Mouse (Mus musculus): ENCODE results near the gene 6330409D20Rik. TPM values are rescaled to one million over a fixed set of nuclear protein-coding genes. Genes with fewer than 3 reads are reported as not detected.

6330409D20Rik gene
- polyA plus RNA-seq, 1 experiment, result 0.20 TPM

DNA sequence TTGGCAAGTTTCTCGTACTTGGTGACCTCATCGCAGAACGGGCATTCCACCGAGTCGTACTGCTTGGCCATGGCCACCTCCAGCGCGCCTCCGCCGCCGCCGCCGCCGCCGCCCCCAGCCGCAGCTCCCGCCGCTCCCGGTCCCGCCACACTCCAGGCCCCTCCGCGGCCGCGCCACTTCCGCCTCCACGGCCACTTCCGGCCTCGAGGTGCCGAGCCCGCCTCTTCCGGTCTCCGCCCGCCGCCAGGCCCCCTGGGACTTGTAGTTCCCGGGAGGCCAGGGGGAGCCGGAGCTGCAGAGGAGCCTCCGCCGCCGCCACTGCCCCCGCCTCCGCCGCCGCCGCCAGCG lies 28.3 kb downstream of the 6330409D20Rik start:
- peak overlapping the region; percentile 89 for H3K4me3 ChIP-seq (ENCODE audit: control insufficient read depth, insufficient read depth, low read length)
- peaks cover 27% of the 10 kb centered on the region for H3K36me3 ChIP-seq (ENCODE audit: control insufficient read depth, insufficient read depth, low read length)
- no peaks in the 10 kb centered on the region for H3K27me3 ChIP-seq (ENCODE audit: control insufficient read depth, insufficient read depth, low read length)
- H3K27ac ChIP-seq (ENCODE audit: control insufficient read depth, insufficient read depth, low read length), result peak overlapping the region; percentile 38
- WGBS, result under 1% methylated on average over 39 of the region's 44 CpGs
- TF ChIP-seq CTCF (IDR thresholded peaks at IDR 0.05; ENCODE audit: borderline replicate concordance, control insufficient read depth, extremely low read depth, insufficient read depth, low read length, poor library complexity) (no peak), POLR2A (IDR thresholded peaks at IDR 0.05; ENCODE audit: control insufficient read depth, extremely low read depth, insufficient read depth, low read length, poor library complexity) (peak; percentile 40; the same call in 1 of the 2 replicates)
- H3K4me1 ChIP-seq (replicated peaks; ENCODE audit: control insufficient read depth, insufficient read depth, low read length), result peaks cover 24% of the 10 kb centered on the region
- DNase-seq, result peak; percentile 96

DNA sequence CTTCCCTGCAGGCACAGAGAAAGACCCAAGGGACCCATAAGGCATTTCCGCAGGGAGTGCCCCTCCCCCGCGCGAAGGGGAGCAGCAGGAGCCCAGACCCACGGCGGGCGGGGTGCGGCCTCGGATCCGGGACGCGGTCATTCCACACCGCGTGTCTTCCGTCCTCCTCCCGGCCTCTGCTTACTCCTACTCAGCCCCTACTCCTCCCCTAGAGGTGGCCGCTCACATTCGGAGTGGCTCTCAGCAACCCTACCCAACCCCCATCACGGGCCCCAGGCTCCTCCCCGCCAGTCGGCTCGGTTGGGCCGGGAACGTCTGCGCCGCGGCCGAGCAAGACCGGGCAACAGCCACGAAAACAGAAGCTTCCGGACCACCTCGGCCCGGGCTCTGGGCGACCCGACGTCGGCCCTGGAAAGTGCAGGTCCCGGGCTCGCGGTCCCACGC lies 28.7 kb downstream of the 6330409D20Rik start:
- under 1% methylated on average over 41 of the region's 41 CpGs for WGBS
- Histone ChIP-seq H3K27me3 (ENCODE audit: control insufficient read depth, insufficient read depth, low read length) (no peaks in the 10 kb centered on the region), H3K36me3 (ENCODE audit: control insufficient read depth, insufficient read depth, low read length) (peaks cover 29% of the 10 kb centered on the region), H3K27ac (ENCODE audit: control insufficient read depth, insufficient read depth, low read length) (no peak overlapping the region), H3K4me3 (ENCODE audit: control insufficient read depth, insufficient read depth, low read length) (peak overlapping the region; percentile 89), H3K4me1 (replicated peaks; ENCODE audit: control insufficient read depth, insufficient read depth, low read length) (peaks cover 24% of the 10 kb centered on the region)
- TF ChIP-seq CTCF (IDR thresholded peaks at IDR 0.05; ENCODE audit: borderline replicate concordance, control insufficient read depth, extremely low read depth, insufficient read depth, low read length, poor library complexity) (no peak), POLR2A (IDR thresholded peaks at IDR 0.05; ENCODE audit: control insufficient read depth, extremely low read depth, insufficient read depth, low read length, poor library complexity) (no peak; the same call in 1 of the 2 replicates)
- DNase-seq, result peak; percentile 70

DNA sequence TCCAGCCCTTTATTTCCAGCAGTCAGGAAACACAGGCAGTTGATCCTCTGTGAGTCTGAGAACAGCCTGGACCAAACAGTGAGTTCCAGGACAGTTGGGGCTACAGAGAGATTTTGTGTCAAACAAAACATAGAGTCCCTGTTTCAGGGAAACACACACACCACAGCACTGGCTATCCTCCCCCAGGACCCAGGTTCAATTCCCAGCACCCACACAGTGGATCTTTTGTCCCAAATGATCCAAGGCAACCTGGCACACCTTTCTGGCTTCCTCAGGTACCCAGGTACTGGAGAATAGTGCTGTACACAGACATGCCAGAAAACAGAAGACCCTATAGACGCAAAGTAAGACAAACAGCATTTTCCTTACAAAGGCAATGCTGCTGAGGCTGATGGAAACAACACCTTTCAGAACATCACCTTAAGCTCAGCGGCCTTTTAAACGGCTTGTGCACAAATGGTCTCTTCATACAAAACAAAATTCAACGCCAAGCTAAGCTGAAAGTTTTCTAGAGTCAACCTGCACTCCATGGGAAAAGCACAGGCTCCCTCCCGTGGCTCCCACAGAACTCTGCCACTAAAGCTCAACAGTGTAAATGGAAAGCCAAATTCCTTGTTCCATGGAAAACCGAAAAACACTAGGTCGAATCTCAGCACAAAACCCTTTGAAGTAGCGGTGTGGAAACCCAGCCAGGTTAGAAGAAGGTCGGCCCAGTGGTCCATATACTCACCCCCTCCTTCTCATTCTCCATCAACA lies 29.3 kb downstream of the 6330409D20Rik start:
- TF ChIP-seq CTCF (IDR thresholded peaks at IDR 0.05; ENCODE audit: borderline replicate concordance, control insufficient read depth, extremely low read depth, insufficient read depth, low read length, poor library complexity) (no peak), POLR2A (IDR thresholded peaks at IDR 0.05; ENCODE audit: control insufficient read depth, extremely low read depth, insufficient read depth, low read length, poor library complexity) (no peak)
- Histone ChIP-seq H3K4me3 (ENCODE audit: control insufficient read depth, insufficient read depth, low read length) (peak overlapping the region; percentile 89), H3K36me3 (ENCODE audit: control insufficient read depth, insufficient read depth, low read length) (peaks cover 35% of the 10 kb centered on the region), H3K27me3 (ENCODE audit: control insufficient read depth, insufficient read depth, low read length) (no peaks in the 10 kb centered on the region), H3K4me1 (replicated peaks; ENCODE audit: control insufficient read depth, insufficient read depth, low read length) (peaks cover 24% of the 10 kb centered on the region), H3K27ac (ENCODE audit: control insufficient read depth, insufficient read depth, low read length) (no peak overlapping the region)
- no peak for DNase-seq
- WGBS, result 20% methylated on average over 9 of the region's 9 CpGs

DNA sequence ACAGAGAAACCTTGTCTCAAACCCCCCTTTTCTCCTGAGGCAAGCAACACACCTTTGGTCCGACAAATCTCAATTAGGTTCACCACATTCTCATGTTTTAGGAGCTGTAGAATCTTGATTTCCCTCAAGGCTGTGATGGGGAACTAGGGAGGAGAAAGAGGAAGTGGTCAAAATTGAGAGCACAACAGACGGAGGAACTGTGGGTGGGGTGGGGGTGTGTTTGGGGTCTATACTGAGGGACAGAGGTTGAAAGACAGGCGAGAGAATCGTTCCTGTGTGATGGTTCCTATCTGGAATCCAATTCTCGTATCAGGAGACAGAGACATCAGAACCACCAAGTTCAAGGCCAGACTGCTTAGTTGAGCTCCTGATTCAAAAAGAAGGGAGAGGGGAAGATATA lies 30.4 kb downstream of the 6330409D20Rik start:
- Histone ChIP-seq H3K27me3 (ENCODE audit: control insufficient read depth, insufficient read depth, low read length) (no peaks in the 10 kb centered on the region), H3K4me1 (replicated peaks; ENCODE audit: control insufficient read depth, insufficient read depth, low read length) (peaks cover 24% of the 10 kb centered on the region), H3K27ac (ENCODE audit: control insufficient read depth, insufficient read depth, low read length) (no peak overlapping the region), H3K4me3 (ENCODE audit: control insufficient read depth, insufficient read depth, low read length) (no peak overlapping the region), H3K36me3 (ENCODE audit: control insufficient read depth, insufficient read depth, low read length) (peaks cover 45% of the 10 kb centered on the region)
- TF ChIP-seq CTCF (IDR thresholded peaks at IDR 0.05; ENCODE audit: borderline replicate concordance, control insufficient read depth, extremely low read depth, insufficient read depth, low read length, poor library complexity) (no peak), POLR2A (IDR thresholded peaks at IDR 0.05; ENCODE audit: control insufficient read depth, extremely low read depth, insufficient read depth, low read length, poor library complexity) (no peak)
- WGBS, result 24% methylated on average over 5 of the region's 5 CpGs
- DNase-seq, result no peak

DNA sequence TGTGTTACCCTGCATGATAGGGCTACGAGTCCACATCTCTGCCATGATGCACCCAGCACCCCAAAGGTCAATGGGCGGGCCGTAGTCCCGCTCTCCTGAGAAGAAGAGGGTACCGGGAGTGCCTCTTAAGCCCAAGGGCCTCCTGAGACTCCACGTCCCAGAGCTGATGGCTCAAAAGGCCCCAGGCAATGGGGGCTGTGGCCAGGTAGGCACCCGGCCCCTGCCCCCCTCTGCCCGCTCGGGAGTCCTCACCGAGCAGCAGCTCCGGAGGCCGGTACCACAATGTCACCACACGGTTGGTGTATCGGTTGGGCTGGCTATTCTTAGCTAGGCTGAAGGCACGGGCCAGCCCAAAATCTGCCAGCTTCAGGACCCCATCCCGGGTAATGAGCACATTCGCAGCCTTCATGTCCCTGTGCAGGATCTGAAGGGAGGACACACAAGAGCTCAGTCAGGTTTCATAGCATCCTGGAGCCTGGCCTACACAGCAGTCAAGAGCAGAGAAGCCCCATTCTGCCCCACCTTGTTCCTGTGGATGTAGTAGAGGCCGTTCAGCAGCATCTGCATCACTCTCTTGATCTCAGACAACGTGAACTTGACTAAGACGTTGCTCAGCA lies 31.2 kb downstream of the 6330409D20Rik start:
- no peak overlapping the region for H3K4me3 ChIP-seq (ENCODE audit: control insufficient read depth, insufficient read depth, low read length)
- peaks cover 18% of the 10 kb centered on the region for H3K4me1 ChIP-seq (replicated peaks; ENCODE audit: control insufficient read depth, insufficient read depth, low read length)
- H3K36me3 ChIP-seq (ENCODE audit: control insufficient read depth, insufficient read depth, low read length), result peaks cover 53% of the 10 kb centered on the region
- no peaks in the 10 kb centered on the region for H3K27me3 ChIP-seq (ENCODE audit: control insufficient read depth, insufficient read depth, low read length)
- no peak overlapping the region for H3K27ac ChIP-seq (ENCODE audit: control insufficient read depth, insufficient read depth, low read length)
- TF ChIP-seq CTCF (IDR thresholded peaks at IDR 0.05; ENCODE audit: borderline replicate concordance, control insufficient read depth, extremely low read depth, insufficient read depth, low read length, poor library complexity) (no peak), POLR2A (IDR thresholded peaks at IDR 0.05; ENCODE audit: control insufficient read depth, extremely low read depth, insufficient read depth, low read length, poor library complexity) (no peak)
- DNase-seq, result no peak
- WGBS, result 88% methylated on average over 20 of the region's 20 CpGs

DNA sequence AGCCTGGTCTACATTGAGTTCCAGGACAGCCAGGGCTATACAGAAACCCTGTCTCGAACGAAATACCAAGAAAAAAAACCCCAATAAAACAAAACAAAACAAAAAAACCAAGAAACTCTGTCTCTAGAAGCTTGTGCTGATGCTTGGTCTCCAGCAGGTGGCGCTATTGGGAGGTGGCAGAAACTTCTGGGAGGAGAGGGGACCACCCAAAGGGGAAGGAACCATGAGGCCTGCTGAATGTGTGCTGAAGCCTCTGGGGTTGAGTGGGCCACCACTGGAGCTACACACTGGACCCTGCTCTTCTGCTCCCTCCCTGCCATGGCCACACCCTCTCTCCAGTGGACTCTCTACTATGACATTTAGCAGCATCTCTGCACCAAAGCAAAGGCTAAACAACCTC lies 32.2 kb downstream of the 6330409D20Rik start:
- 13% methylated on average over 3 of the region's 3 CpGs for WGBS
- Histone ChIP-seq H3K27ac (ENCODE audit: control insufficient read depth, insufficient read depth, low read length) (no peak overlapping the region), H3K4me3 (ENCODE audit: control insufficient read depth, insufficient read depth, low read length) (no peak overlapping the region), H3K27me3 (ENCODE audit: control insufficient read depth, insufficient read depth, low read length) (no peaks in the 10 kb centered on the region), H3K4me1 (replicated peaks; ENCODE audit: control insufficient read depth, insufficient read depth, low read length) (peaks cover 8% of the 10 kb centered on the region), H3K36me3 (ENCODE audit: control insufficient read depth, insufficient read depth, low read length) (peaks cover 53% of the 10 kb centered on the region)
- TF ChIP-seq CTCF (IDR thresholded peaks at IDR 0.05; ENCODE audit: borderline replicate concordance, control insufficient read depth, extremely low read depth, insufficient read depth, low read length, poor library complexity) (peak; percentile 68; the same call in 1 of the 2 replicates), POLR2A (IDR thresholded peaks at IDR 0.05; ENCODE audit: control insufficient read depth, extremely low read depth, insufficient read depth, low read length, poor library complexity) (no peak)
- peak; percentile 64 for DNase-seq
